Comparison of ENCODE assay signal across 40 mouse cellular contexts in the genomic region with DNA sequence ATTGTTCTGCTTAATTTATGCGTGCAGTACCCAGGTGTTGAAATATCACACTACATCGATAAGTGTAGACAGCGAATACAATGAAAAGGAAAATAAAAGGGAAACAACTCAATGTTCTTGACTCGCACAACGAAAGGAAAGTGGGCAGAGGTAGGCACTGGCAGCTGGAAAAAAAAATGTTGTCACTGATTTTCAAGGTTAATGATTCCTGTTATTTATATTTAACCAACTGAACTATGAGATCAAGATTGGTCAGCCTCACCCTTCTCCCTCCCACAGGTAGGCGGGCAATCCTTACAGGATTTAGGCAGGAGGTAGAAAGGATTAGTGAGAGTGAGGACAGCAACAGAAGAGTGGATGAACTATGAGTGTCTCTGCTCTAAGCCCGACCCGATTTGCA. TPM values are rescaled to one million over a fixed set of nuclear protein-coding genes. Genes with fewer than 3 reads are reported as not detected.
"Had no signal": no experiment of that assay in that cellular context is flagged by ENCODE, and none has a peak within 500 bp of the region (broad histone marks: within the 10 kb centered on the region; RNA-seq: fewer than 3 reads in every experiment).

A gene (plus strand): TSS at position 359 of the 400 bp plus-strand sequence.

RNA-seq across cellular contexts. Expression of the gene that starts here (rescaled TPM):
- total RNA-seq: left cerebral cortex, adult 2 months; left cerebral cortex, adult 8-10 months; left cerebral cortex, postnatal 10 days; left cerebral cortex, postnatal 14 days; left cerebral cortex, postnatal 25 days; left cerebral cortex, postnatal 36 days; left cerebral cortex, postnatal 4 days; megakaryocyte progenitor cell, adult 5-6 weeks; megakaryocyte, adult 5-6 weeks; megakaryocyte-erythroid progenitor cell, adult 5-6 weeks; midbrain, postnatal 0 days; monocyte, adult 5-6 weeks had no signal
- polyA plus RNA-seq: limb, embryonic 10.5 days; limb, embryonic 11.5 days; limb, embryonic 12.5 days; limb, embryonic 13.5 days; limb, embryonic 14.5 days; limb, embryonic 15.5 days; liver, embryonic 11.5 days; liver, embryonic 12.5 days; liver, embryonic 13.5 days; liver, embryonic 14.5 days; liver, embryonic 15.5 days; liver, embryonic 16.5 days; lung, adult 2 months; lung, embryonic 14.5 days; lung, embryonic 15.5 days; lung, embryonic 16.5 days; lung, postnatal 0 days; macrophage; midbrain, embryonic 10.5 days; midbrain, embryonic 11.5 days; midbrain, embryonic 12.5 days; midbrain, embryonic 13.5 days; midbrain, embryonic 14.5 days; midbrain, embryonic 15.5 days; midbrain, embryonic 16.5 days; midbrain, postnatal 0 days; myocyte; neural tube, embryonic 11.5 days; neural tube, embryonic 12.5 days had no signal
